Mouse (Mus musculus) kidney, adult 2 months (tissue): ENCODE measurements at regions not wholly inside any gene's neighbourhood (a gene's known extent, or its start where the extent isn't known, plus 50 kb on each side); places are given as distances from the start of the nearest gene placed in this dataset.
"Not testable (repeated sequence)": the region's sequence is repeated elsewhere in the genome, so short reads cannot be mapped to it uniquely, and the experiment has no call there.

Source experiments
- DNase-seq: peaks from one replicate; pipeline ENCODE4 v3.0.0; 2021
- H3K27ac ChIP-seq: fragments of 200-500 bp; 2 replicates; pipeline ENCODE4 v1.5.1; 2012; ENCODE audit warnings: low read depth, low read length, control low read depth, inconsistent platforms; ENCODE audit not compliant: insufficient read depth
- H3K27me3 ChIP-seq: fragments of 200-500 bp; replicated peaks from 2 replicates; pipeline ENCODE4 v1.6.1; 2012; ENCODE audit warnings: mild to moderate bottlenecking, moderate library complexity, low read length, inconsistent platforms; ENCODE audit not compliant: control insufficient read depth, insufficient read depth
- H3K36me3 ChIP-seq: fragments of 200-500 bp; 2 replicates; pipeline ENCODE4 v1.6.1; 2012; ENCODE audit warnings: mild to moderate bottlenecking, moderate library complexity, low read length, inconsistent platforms; ENCODE audit not compliant: control insufficient read depth, insufficient read depth
- H3K4me1 ChIP-seq: fragments of 200-500 bp; 2 replicates; pipeline ENCODE4 v1.6.1; 2011; ENCODE audit warnings: low read length; ENCODE audit not compliant: control insufficient read depth, insufficient read depth
- H3K4me3 ChIP-seq: fragments of 200-500 bp; 2 replicates; pipeline ENCODE4 v1.5.1; 2011; ENCODE audit warnings: mild to moderate bottlenecking, low read depth, low read length, control low read depth; ENCODE audit not compliant: insufficient read depth
- WGBS: fragments of 180-500 bp; shearing (Covaris S2); methylation state at CpG from one replicate; pipeline ENCODE4 v1.1.7; 2018; 5-methylcytosine and 5-hydroxymethylcytosine counted together

- 9% methylated on average over 37 of the region's 40 CpGs for WGBS
- H3K4me3 ChIP-seq = not testable (repeated sequence)
- peak; percentile 2 for DNase-seq
Observed at GRCm38 (mm10) chr12:22745556-22745955, 1034.5 kb downstream of the Gm10330 start.

GRCm38 (mm10) chr12:22745067-22745466 lies 1035.0 kb downstream of the Gm10330 start:
- H3K4me1 ChIP-seq, H3K4me3 ChIP-seq, H3K27ac ChIP-seq, H3K27me3 ChIP-seq, H3K36me3 ChIP-seq: not testable (repeated sequence)
- peak; percentile 0 for DNase-seq
- 13% methylated on average over 43 of the region's 43 CpGs for WGBS

More at GRCm38 (mm10) chr12:22745556-22745955, 1034.5 kb downstream of the Gm10330 start:
- H3K27me3 ChIP-seq, H3K4me1 ChIP-seq, H3K27ac ChIP-seq, H3K36me3 ChIP-seq: not testable (repeated sequence)
